Mouse (Mus musculus) ES-E14 (cell line): Measurements from ENCODE around the gene Dynll1. TPM values are rescaled to one million over a fixed set of nuclear protein-coding genes. Genes with fewer than 3 reads are reported as not detected.

Experiments
- DNase-seq: peaks from one replicate; pipeline ENCODE4 v3.0.0-alpha.2; 2013; ENCODE audit warnings: low read depth, low spot score
- H3K27ac ChIP-seq: 2 replicates; pipeline ENCODE4 v1.5.1; 2012; ENCODE audit warnings: low read depth, mild to moderate bottlenecking, low read length, moderate library complexity, mixed read lengths; ENCODE audit not compliant: poor library complexity, insufficient read depth, severe bottlenecking
- H3K36me3 ChIP-seq: 2 replicates; pipeline ENCODE4 v1.6.1; 2012; ENCODE audit warnings: mild to moderate bottlenecking, low read length, moderate library complexity, mixed read lengths; ENCODE audit not compliant: control insufficient read depth, poor library complexity, insufficient read depth, severe bottlenecking
- H3K4me1 ChIP-seq, 2 experiments: fragments of 150-350 bp in 1 of 2; sonication (generic) in 1 of 2; 2 replicates each; pipeline ENCODE4 v1.6.1; 2012; ENCODE audit warnings: low read length in 2 of 2, mild to moderate bottlenecking in 1 of 2, mixed read lengths in 1 of 2; ENCODE audit not compliant: control insufficient read depth in 2 of 2, insufficient read depth in 2 of 2, poor library complexity in 1 of 2
- H3K4me3 ChIP-seq, 2 experiments: fragments of 150-350 bp in 1 of 2; sonication (generic) in 1 of 2; 2 replicates each; pipeline ENCODE4 v1.5.1; 2012; ENCODE audit warnings: low read length in 2 of 2, low read depth in 1 of 2, mild to moderate bottlenecking in 1 of 2, mixed read lengths in 1 of 2; ENCODE audit not compliant: insufficient read depth in 1 of 2, poor library complexity in 1 of 2, severe bottlenecking in 1 of 2
- H3K9ac ChIP-seq: 2 replicates; pipeline ENCODE4 v1.6.1; 2012; ENCODE audit warnings: low read depth, mild to moderate bottlenecking, low read length, mixed read lengths; ENCODE audit not compliant: poor library complexity, insufficient read depth, severe bottlenecking
- H3K9me3 ChIP-seq: fragments of 150-350 bp; sonication (generic); 2 replicates; pipeline ENCODE4 v1.6.1; 2012; ENCODE audit warnings: low read depth, mild to moderate bottlenecking, low read length; ENCODE audit not compliant: control insufficient read depth, insufficient read depth
- CHD2 ChIP-seq: IDR thresholded peaks from 2 replicates; pipeline ENCODE4 v1.6.1; 2014; ENCODE audit warnings: mild to moderate bottlenecking, low read depth, low read length, inconsistent platforms
- HCFC1 ChIP-seq: IDR thresholded peaks from 2 replicates; pipeline ENCODE4 v1.6.1; 2012; ENCODE audit warnings: low read length, inconsistent platforms, borderline replicate concordance; ENCODE audit not compliant: insufficient read depth
- MAFK ChIP-seq: IDR thresholded peaks from 2 replicates; pipeline ENCODE4 v1.6.1; 2014; ENCODE audit warnings: mild to moderate bottlenecking, low read depth, low read length, inconsistent platforms; ENCODE audit not compliant: insufficient read depth
- ZC3H11A ChIP-seq: IDR thresholded peaks from 2 replicates; pipeline ENCODE4 v1.6.1; 2012; ENCODE audit warnings: low read depth, mild to moderate bottlenecking, inconsistent platforms, low read length, borderline replicate concordance
- ZNF384 ChIP-seq: IDR thresholded peaks from 2 replicates; pipeline ENCODE4 v1.6.1; 2012; ENCODE audit warnings: low read depth, low read length, inconsistent platforms
- in situ Hi-C, 2 experiments: fragments of 600-800 bp; cut with MboI; formaldehyde crosslinking; loops; one replicate each; pipeline ENCODE4 v1.15.1; 2025; ENCODE audit warnings: low sequenced_read_pairs in 2 of 2, inconsistent platforms in 1 of 2; ENCODE audit not compliant: unreplicated experiment in 2 of 2
- total RNA-seq: library from RNA; depleted of rRNA; stranded (reverse); fragments of 300-350 nt; gene quantifications from 2 replicates; pipeline ENCODE4 v1.2.3, GENCODE M21; 2012

The Dynll1 gene
- total RNA-seq, 1 experiment: 753 TPM

DNA sequence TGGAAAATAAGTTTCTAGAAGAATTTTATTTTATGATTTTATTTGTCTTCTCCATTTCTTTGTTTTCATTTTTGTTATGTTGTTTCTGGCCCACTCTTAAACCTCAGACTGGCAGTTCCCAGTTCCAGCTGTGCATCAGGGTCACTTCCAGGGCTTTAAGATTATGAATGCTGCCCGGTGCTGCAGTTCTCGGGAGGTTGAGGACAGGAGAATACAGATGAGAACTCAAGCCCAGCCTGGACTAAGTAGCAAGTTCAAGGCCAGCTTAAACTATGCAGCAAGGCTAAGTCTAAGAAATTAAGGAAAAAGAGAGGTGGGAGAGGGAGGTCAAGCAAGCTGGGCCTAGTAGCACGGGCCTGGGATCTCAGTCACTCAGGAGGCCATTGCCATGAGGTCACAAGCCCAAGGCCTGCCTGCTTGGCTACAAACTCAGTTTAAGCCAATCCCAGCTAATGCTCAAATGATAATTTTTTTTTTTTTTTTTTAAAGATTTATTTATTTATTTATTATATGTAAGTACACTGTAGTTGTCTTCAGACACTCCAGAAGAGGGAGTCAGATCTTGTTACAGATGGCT, 33.2 kb downstream of the Dynll1 start:
- Histone ChIP-seq H3K27ac (no peak overlapping the region), H3K4me3 (no peak overlapping the region), H3K9ac (no peak overlapping the region), H3K9me3 (no peaks in the 10 kb centered on the region), H3K36me3 (peaks cover 26% of the 10 kb centered on the region), H3K4me1 (peaks cover 0 to 9% of the 10 kb centered on the region in 2 experiments; a peak in 2 of 4 replicates)
- no peak for DNase-seq
- in situ Hi-C loops: no loop called here
- no peak for TF ChIP-seq MAFK
- no peak for TF ChIP-seq CHD2
- no peak for TF ChIP-seq ZC3H11A
- no peak for TF ChIP-seq HCFC1
- no peak for TF ChIP-seq ZNF384

DNA sequence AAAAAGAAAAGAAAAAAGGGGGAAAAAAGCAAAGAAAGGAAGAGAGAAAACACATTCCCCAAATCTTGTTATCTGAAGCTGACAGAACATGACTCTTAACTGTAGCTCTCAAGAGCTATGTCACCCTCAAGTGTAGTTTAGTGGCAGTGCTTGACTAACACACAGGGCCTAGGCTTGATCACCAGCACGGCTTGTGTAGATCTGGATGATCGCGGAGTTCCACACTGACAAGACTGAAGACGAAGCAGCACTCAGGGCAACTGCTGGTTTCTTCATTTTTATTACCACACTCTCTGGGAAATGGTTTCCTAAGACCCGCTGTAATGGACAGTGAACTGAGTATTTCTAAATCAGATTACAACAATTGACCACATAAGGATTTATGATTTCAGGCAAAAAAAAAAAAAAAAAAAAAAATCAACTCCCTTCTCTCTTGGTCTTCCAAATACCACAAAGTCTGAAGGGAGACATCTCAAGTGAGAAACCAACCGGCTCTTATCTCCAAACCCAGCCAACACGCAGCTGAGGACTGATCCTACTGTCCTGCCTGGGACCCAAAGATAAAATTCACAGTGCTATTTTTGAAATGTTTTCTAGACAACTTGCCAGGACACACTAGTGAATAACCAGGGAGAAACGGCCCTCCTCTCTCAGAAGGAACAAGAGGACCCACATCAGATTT, 33.9 kb downstream of the Dynll1 start:
- H3K36me3 ChIP-seq: peaks cover 27% of the 10 kb centered on the region

DNA sequence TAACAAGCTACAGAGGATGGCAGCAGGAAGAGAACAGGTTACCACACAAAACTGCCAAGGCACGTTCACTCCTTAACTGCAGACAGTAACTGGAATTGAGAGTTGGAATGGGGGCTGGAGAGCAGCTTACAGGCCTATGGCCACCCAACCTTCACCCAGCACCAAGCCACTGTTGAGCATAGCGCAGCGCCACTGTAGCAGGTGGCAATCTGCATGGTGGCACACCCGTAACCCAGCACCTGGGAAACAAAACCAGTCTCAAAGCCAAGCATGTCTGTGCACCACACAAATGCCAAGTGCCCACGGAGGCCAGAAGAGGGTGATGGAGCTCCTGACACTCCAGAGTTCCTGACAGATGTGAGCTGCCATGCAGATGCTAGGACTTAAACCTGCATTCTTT, 34.5 kb downstream of the Dynll1 start:
- H3K27ac ChIP-seq: no peak overlapping the region
- in situ Hi-C loops: no loop called here
- H3K36me3 ChIP-seq: peaks cover 27% of the 10 kb centered on the region
- H3K4me3 ChIP-seq: no peak overlapping the region
- no peak overlapping the region for H3K9ac ChIP-seq
- peaks cover 0 to 10% of the 10 kb centered on the region in 2 experiments; a peak in 2 of 4 replicates for H3K4me1 ChIP-seq
- TF ChIP-seq HCFC1 (no peak), MAFK (no peak), ZNF384 (no peak), ZC3H11A (no peak), CHD2 (no peak)
- H3K9me3 ChIP-seq: no peaks in the 10 kb centered on the region
- no peak for DNase-seq

More for the DNA sequence above, 33.9 kb downstream of the Dynll1 start:
- Histone ChIP-seq H3K4me3 (no peak overlapping the region), H3K27ac (no peak overlapping the region), H3K4me1 (peaks cover 0 to 10% of the 10 kb centered on the region in 2 experiments; a peak in 2 of 4 replicates), H3K9ac (no peak overlapping the region), H3K9me3 (no peaks in the 10 kb centered on the region)
- in situ Hi-C loops: no loop called here
- DNase-seq: no peak
- no peak for TF ChIP-seq ZC3H11A
- TF ChIP-seq HCFC1: no peak
- no peak for TF ChIP-seq CHD2
- TF ChIP-seq ZNF384: no peak
- no peak for TF ChIP-seq MAFK

- Histone ChIP-seq H3K4me3 (no peak overlapping the region), H3K36me3 (peaks cover 38% of the 10 kb centered on the region), H3K9ac (no peak overlapping the region), H3K27ac (no peak overlapping the region), H3K4me1 (peaks cover 0 to 9% of the 10 kb centered on the region in 2 experiments; a peak in 2 of 4 replicates), H3K9me3 (no peaks in the 10 kb centered on the region)
- DNase-seq: no peak
- in situ Hi-C loops: no loop called here
- no peak for TF ChIP-seq CHD2
- no peak for TF ChIP-seq HCFC1
- TF ChIP-seq ZC3H11A: no peak
- TF ChIP-seq ZNF384: no peak
- TF ChIP-seq MAFK: no peak
Observed at GRCm38 (mm10) chr5:115262502-115263291, 38.1 kb downstream of the Dynll1 start.
